Mouse (Mus musculus): ENCODE results near the gene Milr1.
"Not testable (repeated sequence)": the region's sequence is repeated elsewhere in the genome, so short reads cannot be mapped to it uniquely, and the experiment has no call there.

Gene Milr1

DNA sequence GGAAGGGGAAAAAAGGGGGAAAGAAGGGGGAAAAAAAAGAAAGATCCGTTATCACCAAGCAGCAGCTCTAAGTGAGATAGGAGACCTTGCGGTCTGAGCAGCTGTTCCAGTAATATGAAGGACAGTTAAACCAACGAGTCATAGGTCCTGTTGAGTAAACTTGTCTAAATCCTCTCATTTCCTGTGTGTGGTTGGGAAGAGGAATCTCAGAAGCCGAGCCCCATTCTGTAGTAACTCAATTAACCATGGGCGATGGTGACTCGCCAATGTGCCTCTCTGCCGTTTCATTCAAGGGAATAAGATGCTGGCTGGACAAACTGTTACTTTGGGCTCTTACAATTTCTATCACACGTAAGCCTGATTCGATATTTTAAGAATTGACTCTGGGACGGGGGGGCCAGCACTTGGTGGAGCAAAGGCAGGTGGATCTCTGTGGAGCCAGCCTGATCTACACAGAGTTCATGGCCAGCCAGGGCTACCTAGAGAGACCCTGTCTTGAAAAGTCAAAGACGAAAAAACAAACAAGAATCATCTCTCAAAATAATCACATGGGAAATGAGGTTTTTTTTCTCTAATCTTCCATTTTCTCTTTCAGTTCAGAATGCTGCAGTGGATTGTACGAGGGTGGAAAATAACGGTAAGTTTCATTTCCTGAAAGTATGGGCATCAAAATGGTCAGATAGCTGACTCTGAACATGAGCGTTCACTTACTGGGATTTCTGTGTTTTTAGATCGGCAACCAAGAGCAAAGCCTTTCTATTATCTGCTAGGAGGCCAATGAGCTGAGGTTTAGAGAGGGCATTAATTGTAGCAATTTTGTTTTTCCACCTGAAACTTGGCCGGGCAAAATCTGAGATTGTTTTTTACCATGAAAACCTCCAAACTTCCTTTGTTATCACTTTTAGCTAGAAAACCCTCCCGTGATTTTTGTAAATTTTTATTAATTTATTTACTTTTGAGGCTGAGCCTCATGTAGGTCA is at the start of gene Milr1:
Gene Milr1 (plus strand): TSS at position 188 of the 980 bp plus-strand sequence.
- ATAC-seq (ENCODE audit: insufficient number of reproducible peaks, low FRiP score, low TSS enrichment): no peak

DNA sequence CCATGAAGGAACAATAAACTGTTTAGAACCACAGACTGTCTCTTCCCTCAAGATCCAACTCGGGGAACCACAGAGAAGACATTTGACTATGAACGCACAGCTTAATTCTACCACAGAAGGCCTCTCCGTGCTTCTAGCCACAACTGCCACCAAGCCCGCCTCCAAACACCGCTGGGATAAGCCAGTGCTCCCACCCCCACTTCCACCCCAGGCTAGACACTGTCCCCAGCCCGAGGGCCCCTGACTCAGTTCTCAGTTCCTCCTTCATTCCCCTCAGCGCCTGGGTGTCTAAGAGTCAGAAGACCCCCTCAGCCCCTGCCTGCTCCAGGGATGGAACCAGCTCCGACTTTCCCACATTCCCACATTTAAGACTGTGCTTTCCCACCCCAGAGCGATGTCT is 49.4 kb upstream of the Milr1 start:
- no peak for ATAC-seq (ENCODE audit: insufficient number of reproducible peaks, low FRiP score, low TSS enrichment)

DNA sequence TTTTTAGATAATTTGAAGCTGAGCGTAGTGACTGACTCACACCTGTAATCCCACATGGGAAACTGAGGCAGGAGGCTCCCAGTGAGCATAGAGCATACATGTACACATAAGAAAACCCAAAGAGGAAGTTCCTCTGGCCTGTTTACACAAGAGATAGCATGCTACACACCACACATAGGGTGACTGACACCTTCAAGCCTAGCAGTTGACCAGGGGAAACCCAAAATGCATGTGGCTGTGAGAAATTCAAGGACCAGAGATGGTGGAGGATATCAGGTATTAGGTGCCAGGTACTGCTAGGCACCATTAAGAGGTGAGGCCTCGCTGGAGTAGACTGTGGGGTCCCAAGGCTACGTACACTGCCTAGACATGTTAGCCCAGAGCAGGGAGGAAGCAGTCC is 48.4 kb upstream of the Milr1 start:
- ATAC-seq (ENCODE audit: insufficient number of reproducible peaks, low FRiP score, low TSS enrichment): no peak

DNA sequence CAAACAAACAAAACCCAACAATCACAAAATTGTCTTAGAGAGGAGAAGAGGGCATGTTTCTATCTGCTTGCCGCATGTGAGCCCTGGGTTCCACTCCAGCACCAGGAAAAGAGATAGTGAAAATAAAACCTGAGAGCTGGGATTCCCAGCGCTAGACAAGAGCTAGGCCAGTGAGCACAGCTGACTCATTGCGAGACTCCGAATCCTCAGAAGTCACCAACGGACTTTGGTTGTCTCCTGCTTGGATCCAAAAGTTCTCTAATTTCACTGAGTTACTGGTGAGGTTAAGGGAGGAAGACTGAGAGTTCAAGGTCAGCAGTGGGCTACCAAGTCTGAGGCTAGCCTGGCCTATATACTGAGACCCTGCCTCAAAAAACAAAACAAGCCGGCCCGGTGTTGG is 47.1 kb upstream of the Milr1 start:
- no peak for ATAC-seq (ENCODE audit: insufficient number of reproducible peaks, low FRiP score, low TSS enrichment)

DNA sequence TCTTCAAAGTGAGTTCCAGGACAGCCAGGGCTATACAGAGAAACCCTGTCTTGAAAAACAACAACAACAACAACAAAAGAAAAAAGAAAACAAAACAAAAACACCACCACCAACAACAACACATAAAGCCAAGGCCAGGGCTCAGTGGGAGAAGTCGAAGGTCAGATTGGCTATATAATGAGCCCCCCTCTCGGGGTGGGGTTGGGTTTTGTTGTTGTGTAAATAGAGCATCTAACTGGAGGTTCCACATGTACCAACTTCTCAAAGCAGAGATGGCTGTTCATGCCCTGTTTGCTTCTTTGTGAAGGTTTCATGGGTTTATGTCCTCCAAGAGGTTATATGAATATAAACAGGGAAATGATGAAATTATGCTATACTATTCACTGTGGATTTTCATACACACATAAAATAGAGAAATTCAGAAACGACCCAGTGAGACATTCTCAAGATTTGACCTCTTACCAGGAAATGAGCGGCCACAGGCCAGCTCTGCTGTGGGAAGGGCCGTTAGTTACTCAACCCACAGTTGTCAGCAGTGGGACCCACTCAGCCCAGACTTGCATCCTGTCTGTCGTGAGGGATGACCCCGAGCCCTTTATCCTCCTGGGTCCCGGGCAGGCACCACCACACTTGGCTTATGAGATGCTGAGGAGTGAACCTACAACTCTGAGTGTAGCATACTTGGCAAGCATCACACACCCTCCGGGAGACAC is 46.5 kb upstream of the Milr1 start:
- ATAC-seq (ENCODE audit: insufficient number of reproducible peaks, low FRiP score, low TSS enrichment): no peak

DNA sequence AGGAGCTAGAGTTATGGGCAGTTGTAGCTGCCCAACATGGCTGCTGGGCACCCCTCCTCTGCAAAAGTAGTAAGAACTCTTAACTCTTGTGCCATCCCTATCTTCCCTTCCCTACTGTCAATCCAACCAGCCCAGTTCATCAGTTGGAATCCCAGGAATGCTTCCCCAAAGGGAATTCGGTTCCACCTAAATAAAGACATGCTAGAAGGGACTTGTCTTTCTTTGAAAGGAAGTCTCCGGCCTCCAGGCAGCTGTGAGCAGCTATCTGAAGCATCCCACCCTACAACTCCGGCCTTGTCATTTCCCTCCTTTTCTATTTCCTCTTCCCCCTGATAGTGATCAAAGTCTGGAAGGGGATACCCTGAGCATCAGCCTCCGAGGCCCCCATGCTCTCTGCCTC is 44.8 kb upstream of the Milr1 start:
- ATAC-seq (ENCODE audit: insufficient number of reproducible peaks, low FRiP score, low TSS enrichment): no peak

DNA sequence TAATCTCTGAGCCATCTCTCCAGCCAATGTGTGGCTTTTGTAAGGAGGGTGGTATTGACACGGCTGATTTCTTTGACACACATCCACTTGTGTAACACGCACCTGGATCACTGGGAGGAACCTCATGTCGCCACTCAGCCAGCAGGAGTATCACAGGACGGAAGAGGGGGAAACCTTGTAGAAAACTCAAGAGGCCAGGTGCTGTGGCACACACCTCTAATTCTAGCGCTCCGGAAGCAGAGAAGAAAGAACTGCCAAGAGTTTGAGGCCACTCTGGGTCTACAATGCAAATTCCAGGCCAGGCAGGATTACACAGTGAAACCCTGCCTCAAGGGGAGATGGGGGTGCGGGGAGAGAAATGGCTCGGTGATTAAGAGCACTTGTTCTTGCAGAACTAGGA is 43.9 kb upstream of the Milr1 start:
- no peak for ATAC-seq (ENCODE audit: insufficient number of reproducible peaks, low FRiP score, low TSS enrichment)

DNA sequence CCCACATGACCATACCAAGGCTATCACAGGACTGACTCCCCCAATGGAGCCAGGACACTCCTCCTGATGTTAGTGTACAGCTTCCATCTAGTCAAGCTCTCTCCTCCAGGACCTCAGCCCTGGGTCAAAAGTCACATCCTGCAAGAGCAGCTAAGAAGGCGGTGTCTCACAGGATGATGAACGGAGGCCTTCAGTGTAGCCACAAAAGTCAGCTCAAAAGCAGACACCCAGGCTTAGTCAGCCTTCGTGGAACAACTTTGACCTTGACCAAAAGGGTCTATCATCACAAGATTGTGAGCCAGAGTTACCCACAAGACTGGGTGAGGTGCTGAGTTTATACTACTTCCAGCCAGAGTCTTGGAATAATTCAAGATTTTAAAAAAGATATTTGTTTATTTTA is 43.2 kb upstream of the Milr1 start:
- no peak for ATAC-seq (ENCODE audit: insufficient number of reproducible peaks, low FRiP score, low TSS enrichment)

DNA sequence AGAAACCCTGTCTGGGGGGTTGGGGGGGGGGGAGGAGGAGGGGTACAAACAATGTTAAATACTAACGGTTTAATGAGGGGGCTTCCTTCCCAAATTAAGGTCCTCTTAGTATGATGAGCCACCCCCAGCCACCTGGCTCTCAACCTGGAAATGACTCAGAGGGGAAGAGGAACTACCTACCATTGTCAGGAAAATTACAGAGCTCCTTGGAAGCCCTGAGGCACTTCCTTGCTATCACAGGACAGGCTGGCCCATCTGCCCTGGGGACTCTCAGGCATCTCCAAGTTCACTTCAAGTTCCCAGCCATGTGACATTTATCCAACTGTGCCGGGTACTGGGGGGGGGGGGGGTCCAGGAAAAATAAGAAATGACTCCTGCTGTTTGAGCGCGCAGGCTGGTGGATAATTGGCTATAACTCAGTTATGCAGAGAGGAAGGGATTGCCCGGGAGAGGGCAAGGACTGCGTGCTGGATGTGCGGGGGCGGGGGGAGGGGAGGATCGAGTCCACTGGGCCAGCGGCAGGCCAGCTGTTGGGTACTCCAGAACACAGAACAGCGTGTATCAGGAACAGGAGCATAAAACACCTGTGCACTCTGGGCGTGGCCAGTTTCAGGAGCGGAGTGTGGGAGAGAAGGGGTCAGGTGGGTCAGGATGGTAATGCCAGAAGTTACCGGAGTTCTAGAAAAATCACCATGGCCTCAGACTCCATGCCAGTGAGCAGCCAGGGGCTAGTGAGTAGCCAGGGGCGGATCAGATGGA is 41.6 kb upstream of the Milr1 start:
- no peak for ATAC-seq (ENCODE audit: insufficient number of reproducible peaks, low FRiP score, low TSS enrichment)

DNA sequence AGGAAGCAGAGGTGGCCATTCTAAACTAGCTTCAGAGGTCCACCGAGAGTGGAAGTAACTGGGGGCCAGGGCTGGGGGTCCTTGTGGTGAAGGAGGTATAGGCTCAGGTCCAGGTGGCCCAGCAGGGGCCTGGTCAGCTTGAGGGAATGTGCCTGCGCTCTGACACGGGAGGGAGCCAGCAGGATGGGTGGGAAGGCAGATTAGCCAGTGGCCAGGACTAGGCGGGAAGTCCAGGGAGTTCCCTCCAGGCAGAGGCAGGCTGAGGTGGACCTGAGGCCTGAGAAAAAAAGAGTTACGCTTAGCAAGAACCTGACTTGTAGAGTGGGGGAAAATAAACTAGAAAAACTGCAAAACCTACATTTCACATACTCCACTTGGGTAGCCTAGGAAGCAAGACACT is 40.2 kb upstream of the Milr1 start:
- ATAC-seq (ENCODE audit: insufficient number of reproducible peaks, low FRiP score, low TSS enrichment): no peak

DNA sequence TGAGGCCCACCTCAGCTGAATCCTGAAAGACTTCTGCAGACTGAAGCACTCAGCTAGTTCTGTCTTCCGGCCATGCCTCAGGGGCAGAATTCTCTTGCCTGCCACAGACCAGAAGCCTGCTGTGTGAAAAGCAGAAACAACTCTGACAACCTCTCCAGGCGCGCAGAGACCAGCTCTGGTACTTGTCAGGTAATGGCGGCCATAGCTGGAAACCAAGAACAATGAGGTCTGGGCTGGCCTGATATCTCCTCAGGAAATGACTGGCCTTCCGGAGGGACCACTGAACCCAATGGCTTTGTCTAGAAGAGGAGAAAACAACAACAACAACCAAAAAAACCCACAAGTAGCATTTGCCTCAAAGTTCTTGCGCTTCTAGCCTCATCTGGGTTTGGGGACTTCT is 36.0 kb upstream of the Milr1 start:
- no peak for ATAC-seq (ENCODE audit: insufficient number of reproducible peaks, low FRiP score, low TSS enrichment)

DNA sequence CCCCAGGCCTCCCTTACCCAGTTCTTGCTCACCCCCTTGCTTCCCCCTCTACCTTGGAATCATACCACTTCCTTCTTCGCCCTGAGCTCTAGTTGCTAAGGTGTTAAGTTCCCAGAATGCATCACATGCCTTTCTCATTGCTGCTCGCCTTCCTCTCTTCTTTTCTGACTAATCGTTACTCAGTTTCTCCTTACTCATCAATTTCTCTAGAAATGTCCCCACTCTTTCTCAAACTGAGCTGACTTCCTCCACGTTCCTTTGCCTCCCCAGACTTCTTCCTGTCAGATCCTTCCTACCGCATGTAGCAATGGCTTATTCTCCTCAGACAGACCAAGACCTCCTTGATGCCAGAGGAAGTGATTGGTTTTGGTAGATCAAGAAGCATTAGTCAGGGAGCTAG is 34.5 kb upstream of the Milr1 start:
- no peak for ATAC-seq (ENCODE audit: insufficient number of reproducible peaks, low FRiP score, low TSS enrichment)

DNA sequence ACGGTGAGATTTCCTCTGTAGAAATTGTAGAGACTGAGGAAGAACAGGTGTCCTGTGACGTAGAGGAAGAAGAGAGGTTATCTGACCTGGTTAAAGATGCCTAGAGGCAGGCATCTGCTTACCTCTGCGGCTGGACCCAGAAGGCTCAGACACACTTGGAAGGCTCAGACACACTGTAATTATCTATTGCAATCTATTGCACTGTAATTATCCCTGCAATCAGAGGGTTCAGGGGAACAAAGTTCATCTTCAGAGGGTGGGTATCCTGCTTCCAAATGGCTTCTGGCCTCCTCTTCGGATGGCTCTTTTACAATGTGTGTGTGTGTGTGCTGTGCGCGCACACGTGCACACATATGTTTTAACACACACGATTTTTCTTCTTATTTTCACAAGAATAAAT is 30.6 kb upstream of the Milr1 start:
- ATAC-seq (ENCODE audit: insufficient number of reproducible peaks, low FRiP score, low TSS enrichment): no peak

DNA sequence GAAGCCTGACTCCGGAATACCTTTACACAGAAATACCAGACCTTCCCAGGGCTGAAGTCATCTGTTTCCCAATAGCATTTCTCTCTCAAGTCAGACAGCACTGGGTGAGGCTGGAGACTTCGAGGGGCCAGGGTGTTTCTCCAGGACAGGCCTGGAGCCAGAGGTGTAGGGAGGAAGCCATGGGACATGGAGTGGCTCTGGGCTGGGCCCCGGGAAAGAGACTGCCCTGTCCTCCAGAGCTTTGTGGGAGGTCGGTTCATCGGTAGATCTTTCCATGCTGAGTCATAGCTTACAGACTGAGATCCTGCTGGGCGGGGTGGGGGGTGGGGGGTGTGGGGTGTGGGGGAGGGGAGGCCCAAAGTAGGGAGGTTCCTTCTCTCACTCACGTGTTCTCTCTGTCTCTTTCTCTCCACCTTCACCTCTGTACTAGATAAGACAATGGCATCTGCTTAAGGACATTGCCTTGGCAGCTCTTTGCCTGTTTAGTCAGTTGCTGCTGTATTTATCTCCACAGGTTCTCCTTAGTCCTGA is 28.1 kb upstream of the Milr1 start:
- no peak for ATAC-seq (ENCODE audit: insufficient number of reproducible peaks, low FRiP score, low TSS enrichment)

DNA sequence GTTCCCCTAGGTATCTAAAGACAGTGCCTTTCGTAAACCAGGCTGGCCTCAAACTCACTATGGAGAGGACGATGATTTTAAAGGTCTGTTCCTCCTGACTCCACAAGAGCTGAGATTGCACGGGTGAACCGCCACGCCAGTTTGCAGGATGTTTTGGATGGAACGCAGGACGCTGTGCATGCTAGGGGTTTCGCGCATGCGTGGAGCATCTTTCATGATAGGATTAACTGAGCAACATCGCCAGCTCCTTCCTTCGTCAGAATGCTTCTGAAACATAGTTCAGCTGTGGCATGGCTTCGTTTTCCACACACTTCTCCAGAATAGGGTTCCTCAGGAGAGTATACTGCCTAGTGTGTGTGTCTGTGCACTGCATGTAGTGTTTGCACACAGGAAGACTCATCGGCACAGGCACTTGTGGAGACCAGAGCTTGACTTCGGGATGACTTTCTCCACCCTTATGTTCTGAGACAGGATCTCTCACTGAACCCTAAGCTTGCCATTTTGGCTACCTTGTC is 27.4 kb upstream of the Milr1 start:
- ATAC-seq (ENCODE audit: insufficient number of reproducible peaks, low FRiP score, low TSS enrichment): no peak

DNA sequence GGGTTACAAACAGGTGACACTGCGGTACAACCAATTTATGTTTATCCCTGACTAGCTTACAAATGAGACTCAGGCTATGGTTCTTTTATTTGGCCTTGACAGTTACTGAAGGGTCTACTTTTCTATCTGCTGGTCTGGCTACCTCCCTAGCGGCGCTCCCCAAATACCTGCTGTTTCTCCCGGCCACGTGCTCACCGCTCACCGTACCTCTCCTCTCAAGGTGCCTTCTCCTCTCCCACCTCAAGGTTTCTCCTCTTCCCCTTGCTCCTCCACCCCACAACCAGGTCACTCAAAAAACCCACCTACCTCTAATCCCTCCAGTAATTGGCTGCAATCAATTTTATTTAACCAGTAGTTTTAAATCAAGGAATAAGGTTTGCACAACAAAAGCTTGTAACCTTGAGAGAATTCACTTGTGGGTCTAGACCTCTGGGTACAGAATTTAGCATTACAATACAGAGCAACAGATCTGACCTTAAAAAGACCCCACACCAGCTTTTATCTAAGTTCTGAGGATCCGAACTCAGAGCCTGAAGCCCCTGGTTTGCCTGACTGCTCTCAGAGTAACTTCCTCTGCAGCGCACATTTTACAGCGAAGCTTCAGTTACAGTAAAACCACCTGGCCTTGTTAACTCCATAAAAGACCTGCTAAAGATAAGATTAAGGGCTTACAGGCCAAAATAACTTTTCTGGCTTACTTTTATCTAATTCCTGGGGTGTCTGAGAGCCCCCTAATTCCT is 26.7 kb upstream of the Milr1 start:
- no peak for ATAC-seq (ENCODE audit: insufficient number of reproducible peaks, low FRiP score, low TSS enrichment)

DNA sequence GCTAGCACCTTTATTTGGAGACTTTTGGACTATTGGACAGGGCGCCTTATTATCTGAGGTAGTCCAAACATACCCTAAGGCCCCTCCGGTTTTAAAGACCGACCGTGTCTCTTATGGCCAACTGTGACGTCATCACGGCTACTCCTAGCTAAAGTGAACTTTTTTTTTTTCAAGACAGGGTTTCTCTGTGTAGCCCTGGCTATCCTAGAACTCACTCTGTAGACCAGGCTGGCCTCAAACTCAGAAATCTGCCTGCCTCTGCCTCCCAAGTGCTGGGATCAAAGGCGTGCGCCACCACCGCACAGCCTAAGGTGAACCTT is 26.1 kb upstream of the Milr1 start:
- not testable (repeated sequence) for ATAC-seq (ENCODE audit: insufficient number of reproducible peaks, low FRiP score, low TSS enrichment)

DNA sequence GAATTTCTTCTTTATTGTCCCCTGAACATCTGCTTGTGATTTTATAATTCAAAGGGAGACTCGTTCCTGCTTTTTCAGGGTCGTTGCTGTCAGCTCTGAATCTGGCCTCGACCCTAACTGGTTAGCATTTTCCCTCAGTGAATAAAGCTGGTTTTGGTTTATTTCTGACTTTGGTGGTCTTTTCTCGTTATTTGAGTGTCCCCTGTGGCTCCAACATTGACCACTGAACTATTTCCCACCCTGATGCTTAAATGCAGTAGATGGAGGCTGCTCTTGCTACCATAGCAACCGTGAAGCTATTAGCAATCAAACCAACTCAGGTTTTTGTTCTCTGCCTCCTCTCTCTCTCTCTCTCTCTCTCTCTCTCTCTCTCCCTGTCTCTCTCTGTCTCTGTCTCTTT is 23.1 kb upstream of the Milr1 start:
- ATAC-seq (ENCODE audit: insufficient number of reproducible peaks, low FRiP score, low TSS enrichment): no peak

DNA sequence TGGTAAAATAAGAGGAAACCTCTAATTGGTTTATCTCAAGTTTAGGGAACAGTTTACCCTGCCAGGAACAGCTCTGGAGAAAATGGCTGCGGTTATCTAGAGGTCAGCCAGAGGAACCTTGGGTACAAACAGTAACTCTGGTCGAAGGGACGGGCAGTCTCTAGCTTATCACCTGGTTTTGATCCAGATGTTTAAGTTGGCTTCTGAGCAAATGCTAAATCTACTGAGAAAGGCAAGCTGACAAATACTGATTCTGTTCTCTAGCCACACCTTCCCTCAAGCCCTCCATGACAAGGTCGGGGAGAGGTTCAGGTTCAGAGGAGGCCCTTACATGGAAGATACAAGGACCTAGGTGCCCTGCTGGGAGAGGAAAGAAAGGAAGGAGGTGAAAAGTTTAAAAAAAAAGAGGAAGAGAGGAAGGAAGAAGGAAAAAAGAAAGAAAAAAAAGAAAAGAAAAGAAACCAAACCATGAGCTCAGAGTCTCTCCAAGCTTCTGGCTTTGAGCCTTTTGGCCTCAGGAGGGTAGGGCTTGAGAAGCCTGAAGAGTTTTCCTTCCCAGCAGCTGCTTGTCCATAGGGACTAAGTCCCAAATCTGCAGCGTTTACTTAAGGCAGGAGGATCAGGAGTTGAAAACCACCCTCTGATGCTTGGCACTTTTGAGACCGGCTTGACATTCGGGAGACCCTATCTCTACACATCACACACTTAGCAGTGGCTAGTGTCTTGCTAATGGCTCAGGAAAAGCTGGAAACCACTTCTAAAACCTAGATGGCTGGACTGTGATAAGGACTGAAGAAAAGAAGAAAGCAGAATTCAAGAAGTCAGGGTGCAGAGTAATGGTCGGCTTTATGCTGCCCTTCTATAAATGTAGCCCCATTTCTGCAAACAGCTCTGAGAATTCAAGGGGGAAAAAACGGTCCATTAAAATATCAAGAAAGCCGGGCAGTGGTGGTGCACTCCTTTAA is 22.3 kb upstream of the Milr1 start:
- ATAC-seq (ENCODE audit: insufficient number of reproducible peaks, low FRiP score, low TSS enrichment): no peak
